Mouse (Mus musculus): Measurements from ENCODE around the gene Lasp1.

DNA sequence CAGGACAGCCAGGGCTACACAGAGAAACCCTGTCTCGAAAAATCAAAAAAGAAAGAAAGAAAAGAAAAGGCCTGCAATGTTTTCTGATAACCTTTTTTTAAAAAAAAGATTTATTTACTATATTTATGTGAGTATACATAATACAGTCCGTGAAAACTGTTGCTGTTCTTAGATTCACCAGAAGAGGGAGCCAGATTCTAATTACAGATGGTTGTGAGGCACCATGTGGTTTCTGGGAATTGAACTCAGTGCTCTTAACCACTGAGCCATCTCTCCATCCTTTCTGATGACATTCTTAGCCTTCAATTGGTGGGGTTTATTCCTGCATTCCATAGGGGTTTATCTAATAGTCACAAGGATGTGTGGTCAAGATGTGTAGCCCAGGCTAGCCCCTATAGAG is 5.6 kb upstream of the Lasp1 start:
- TF ChIP-seq GATA1 (IDR thresholded peaks at IDR 0.05; ENCODE audit: borderline replicate concordance, low read length) (no peak), FLI1 (IDR thresholded peaks at IDR 0.05; ENCODE audit: low read length) (no peak)

Data from megakaryocyte, embryonic 14.5 days (primary cell).